Mouse (Mus musculus) embryonic facial prominence, embryonic 12.5 days (tissue): ENCODE results near the gene Irf1. TPM values are rescaled to one million over a fixed set of nuclear protein-coding genes. Genes with fewer than 3 reads are reported as not detected.
"Not testable (repeated sequence)": the region's sequence is repeated elsewhere in the genome, so short reads cannot be mapped to it uniquely, and the experiment has no call there.

Experiments used
- ATAC-seq: fragments of 200-750 bp; cut with Nextera tagmentation; 2 replicates; pipeline ENCODE4 v1.8.0; 2017; ENCODE audit not compliant: insufficient number of reproducible peaks, insufficient read depth, low FRiP score, low TSS enrichment
- H3K27ac ChIP-seq: fragments of 300-500 bp; sonication (generic); 2 replicates; pipeline ENCODE4 v1.5.1; 2016; ENCODE audit warnings: mild to moderate bottlenecking
- H3K27me3 ChIP-seq: fragments of 300-500 bp; sonication (generic); 2 replicates; pipeline ENCODE4 v1.6.1; 2016; ENCODE audit warnings: mild to moderate bottlenecking, moderate library complexity
- H3K36me3 ChIP-seq: fragments of 300-500 bp; sonication (generic); 2 replicates; pipeline ENCODE4 v1.6.1; 2016; ENCODE audit warnings: mild to moderate bottlenecking
- H3K4me1 ChIP-seq: fragments of 300-500 bp; sonication (generic); 2 replicates; pipeline ENCODE4 v1.6.1; 2016
- H3K4me2 ChIP-seq: fragments of 300-500 bp; sonication (generic); replicated peaks from 2 replicates; pipeline ENCODE4 v1.6.1; 2016; ENCODE audit warnings: mild to moderate bottlenecking, moderate library complexity
- H3K4me3 ChIP-seq: fragments of 300-500 bp; sonication (generic); 2 replicates; pipeline ENCODE4 v1.5.1; 2016; ENCODE audit warnings: mild to moderate bottlenecking
- H3K9ac ChIP-seq: fragments of 300-500 bp; sonication (generic); 2 replicates; pipeline ENCODE4 v1.6.1; 2016; ENCODE audit warnings: mild to moderate bottlenecking, moderate library complexity
- H3K9me3 ChIP-seq: fragments of 300-500 bp; sonication (generic); 2 replicates; pipeline ENCODE4 v1.6.1; 2016; ENCODE audit warnings: mild to moderate bottlenecking, moderate library complexity
- WGBS: fragments of 180-500 bp; shearing (Covaris S2); methylation state at CpG from one replicate; pipeline ENCODE4 v1.1.7; 2016; 5-methylcytosine and 5-hydroxymethylcytosine counted together
- polyA plus RNA-seq: library from polyadenylated mRNA; unstranded; fragments of >200 nt; fragmentation: Nextera tagmentation; extraction: Ambion mirVana; gene quantifications from 2 replicates; pipeline ENCODE4 v1.2.1, GENCODE M21; 2016

Gene Irf1
- polyA plus RNA-seq, 1 experiment from 2014 or later = 10.2 TPM

GRCm38 (mm10) chr11:53745260-53745659 lies 24.6 kb upstream of the Irf1 start:
- no peak overlapping the region for H3K4me3 ChIP-seq
- H3K4me1 ChIP-seq = no peaks in the 10 kb centered on the region
- ATAC-seq = no peak
- H3K27ac ChIP-seq = no peak overlapping the region
- no peaks in the 10 kb centered on the region for H3K27me3 ChIP-seq
- H3K9me3 ChIP-seq = no peaks in the 10 kb centered on the region
- H3K36me3 ChIP-seq = no peaks in the 10 kb centered on the region
- no peak overlapping the region for H3K4me2 ChIP-seq
- 89% methylated on average over 2 of the region's 2 CpGs for WGBS
- no peak overlapping the region for H3K9ac ChIP-seq

- Histone ChIP-seq H3K4me1 (no peaks in the 10 kb centered on the region), H3K9ac (no peak overlapping the region), H3K27ac (no peak overlapping the region), H3K27me3 (no peaks in the 10 kb centered on the region), H3K4me3 (no peak overlapping the region), H3K9me3 (no peaks in the 10 kb centered on the region), H3K36me3 (no peaks in the 10 kb centered on the region), H3K4me2 (no peak overlapping the region)
- WGBS = 87% methylated on average over 9 of the region's 9 CpGs
- ATAC-seq = no peak
Observed at GRCm38 (mm10) chr11:53747985-53748384, 21.8 kb upstream of the Irf1 start.

GRCm38 (mm10) chr11:53748614-53749013 lies 21.2 kb upstream of the Irf1 start:
- no peak overlapping the region for H3K4me3 ChIP-seq
- WGBS = 92% methylated on average over 6 of the region's 6 CpGs
- no peaks in the 10 kb centered on the region for H3K4me1 ChIP-seq
- H3K27ac ChIP-seq = no peak overlapping the region
- no peak overlapping the region for H3K4me2 ChIP-seq
- no peak overlapping the region for H3K9ac ChIP-seq
- no peaks in the 10 kb centered on the region for H3K9me3 ChIP-seq
- no peaks in the 10 kb centered on the region for H3K27me3 ChIP-seq
- no peak for ATAC-seq
- H3K36me3 ChIP-seq = no peaks in the 10 kb centered on the region

- Histone ChIP-seq H3K4me3 (no peak overlapping the region), H3K27ac (no peak overlapping the region), H3K9me3 (no peaks in the 10 kb centered on the region), H3K27me3 (no peaks in the 10 kb centered on the region), H3K9ac (no peak overlapping the region), H3K4me1 (no peaks in the 10 kb centered on the region), H3K4me2 (no peak overlapping the region), H3K36me3 (no peaks in the 10 kb centered on the region)
- no peak for ATAC-seq
- WGBS = 54% methylated on average over 4 of the region's 4 CpGs
Observed at GRCm38 (mm10) chr11:53749306-53749705, 20.5 kb upstream of the Irf1 start.

GRCm38 (mm10) chr11:53749716-53750352 lies 20.0 kb upstream of the Irf1 start:
- no peaks in the 10 kb centered on the region for H3K4me1 ChIP-seq
- no peaks in the 10 kb centered on the region for H3K9me3 ChIP-seq
- no peak overlapping the region for H3K27ac ChIP-seq
- no peaks in the 10 kb centered on the region for H3K27me3 ChIP-seq
- no peak overlapping the region for H3K4me3 ChIP-seq
- WGBS = 50% methylated on average over 5 of the region's 5 CpGs
- no peak overlapping the region for H3K9ac ChIP-seq
- no peak overlapping the region for H3K4me2 ChIP-seq
- H3K36me3 ChIP-seq = no peaks in the 10 kb centered on the region
- no peak for ATAC-seq

- Histone ChIP-seq H3K4me2 (no peak overlapping the region), H3K9me3 (no peaks in the 10 kb centered on the region), H3K4me3 (no peak overlapping the region), H3K27ac (no peak overlapping the region), H3K27me3 (0 out of 2 replicates have a peak, but pooled peaks cover 4% of the 10 kb centered on the region), H3K9ac (no peak overlapping the region), H3K4me1 (peaks cover 12% of the 10 kb centered on the region), H3K36me3 (no peaks in the 10 kb centered on the region)
- no peak for ATAC-seq
- 85% methylated on average over 12 of the region's 12 CpGs for WGBS
Observed at GRCm38 (mm10) chr11:53755011-53755595, 14.7 kb upstream of the Irf1 start.

GRCm38 (mm10) chr11:53757612-53758011 lies 12.2 kb upstream of the Irf1 start:
- Histone ChIP-seq H3K36me3 (no peaks in the 10 kb centered on the region), H3K4me1 (peaks cover 18% of the 10 kb centered on the region), H3K4me3 (no peak overlapping the region), H3K27ac (no peak overlapping the region), H3K4me2 (no peak overlapping the region), H3K9ac (no peak overlapping the region), H3K27me3 (peaks cover 13% of the 10 kb centered on the region; the same call in 1 of the 2 replicates), H3K9me3 (no peaks in the 10 kb centered on the region)
- whole genome bisulfite sequencing = 92% methylated on average over 4 of the region's 4 CpGs
- ATAC-seq = no peak

- not testable (repeated sequence) for H3K27ac ChIP-seq, H3K9me3 ChIP-seq, H3K9ac ChIP-seq, H3K4me2 ChIP-seq, H3K4me3 ChIP-seq, H3K36me3 ChIP-seq, ATAC-seq
- 64% methylated on average over 9 of the region's 9 CpGs for WGBS
- H3K27me3 ChIP-seq = peaks cover 13% of the 10 kb centered on the region; the same call in 1 of the 2 replicates
- H3K4me1 ChIP-seq = peaks cover 19% of the 10 kb centered on the region
Observed at GRCm38 (mm10) chr11:53758033-53758432, 11.8 kb upstream of the Irf1 start.

- peaks cover 27% of the 10 kb centered on the region for H3K4me1 ChIP-seq
- H3K4me3 ChIP-seq = no peak overlapping the region
- H3K27ac ChIP-seq = peak overlapping the region; percentile 48; the same call in 1 of the 2 replicates
- H3K4me2 ChIP-seq = peak overlapping the region; percentile 23; the same call in 1 of the 2 replicates
- no peaks in the 10 kb centered on the region for H3K36me3 ChIP-seq
- ATAC-seq = no peak
- WGBS = 34% methylated on average over 6 of the region's 6 CpGs
- no peaks in the 10 kb centered on the region for H3K9me3 ChIP-seq
- peaks cover 13% of the 10 kb centered on the region; the same call in 1 of the 2 replicates for H3K27me3 ChIP-seq
- no peak overlapping the region for H3K9ac ChIP-seq
Observed at GRCm38 (mm10) chr11:53758791-53759351, 10.9 kb upstream of the Irf1 start.

- H3K27ac ChIP-seq = peak overlapping the region; percentile 48; the same call in 1 of the 2 replicates
- H3K9ac ChIP-seq = no peak overlapping the region
- H3K4me3 ChIP-seq = no peak overlapping the region
- H3K36me3 ChIP-seq = no peaks in the 10 kb centered on the region
- H3K9me3 ChIP-seq = no peaks in the 10 kb centered on the region
- H3K4me1 ChIP-seq = peaks cover 31% of the 10 kb centered on the region
- WGBS = 7% methylated on average over 22 of the region's 22 CpGs
- H3K27me3 ChIP-seq = peaks cover 13% of the 10 kb centered on the region; the same call in 1 of the 2 replicates
- peak overlapping the region; percentile 23 for H3K4me2 ChIP-seq
- ATAC-seq = no peak
Observed at GRCm38 (mm10) chr11:53759545-53760406, 10.0 kb upstream of the Irf1 start.

GRCm38 (mm10) chr11:53761284-53761683 lies 8.5 kb upstream of the Irf1 start:
- ATAC-seq = no peak
- Histone ChIP-seq H3K27ac (no peak overlapping the region), H3K4me2 (no peak overlapping the region), H3K36me3 (no peaks in the 10 kb centered on the region), H3K27me3 (peaks cover 13% of the 10 kb centered on the region; the same call in 1 of the 2 replicates), H3K4me3 (no peak overlapping the region), H3K4me1 (peaks cover 31% of the 10 kb centered on the region), H3K9me3 (no peaks in the 10 kb centered on the region), H3K9ac (no peak overlapping the region)
- 81% methylated on average over 5 of the region's 5 CpGs for WGBS
